Mouse (Mus musculus): ENCODE measurements around the gene Adgra3.

DNA sequence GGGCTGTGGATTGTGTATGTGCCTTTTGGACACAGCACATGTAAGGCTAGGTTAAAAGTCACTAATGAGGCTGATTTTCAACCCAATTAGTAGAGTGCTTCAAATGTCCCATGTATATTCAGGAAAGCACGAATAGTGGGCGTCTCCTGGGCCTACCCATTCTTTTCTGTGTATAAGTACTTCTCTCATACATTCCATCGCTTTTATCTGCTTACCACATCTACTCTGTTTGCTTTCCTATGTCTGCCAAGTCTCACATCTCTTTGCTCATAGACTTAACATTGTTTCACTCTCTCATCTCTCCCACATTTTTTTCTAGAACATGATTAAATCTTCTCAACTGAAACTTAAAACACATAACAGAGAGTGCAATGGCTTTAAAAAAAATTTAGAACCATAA lies 5.4 kb upstream of the Adgra3 start:
- TF ChIP-seq CTCF (IDR thresholded peaks at IDR 0.05; ENCODE audit: insufficient read depth, low read depth, low read length) = no peak
- TF ChIP-seq POLR2A (IDR thresholded peaks at IDR 0.05; ENCODE audit: insufficient read depth, low read depth, low read length) = no peak
